Mouse (Mus musculus) heart, adult 2 months (tissue): ENCODE results near the gene Polr1c. TPM values are rescaled to one million over a fixed set of nuclear protein-coding genes. Genes with fewer than 3 reads are reported as not detected.

Experiments used
- DNase-seq, 2 experiments: peaks; one replicate each; pipeline ENCODE4 v3.0.0; 2021
- H3K27ac ChIP-seq: fragments of 200-600 bp; 2 replicates; pipeline ENCODE4 v1.8.1; 2022
- H3K27me3 ChIP-seq: fragments of 200-500 bp; 2 replicates; pipeline ENCODE4 v1.6.1; 2012; ENCODE audit warnings: mild to moderate bottlenecking, low read length, inconsistent platforms, mixed read lengths; ENCODE audit not compliant: control insufficient read depth, insufficient read depth
- H3K36me3 ChIP-seq: fragments of 200-500 bp; 2 replicates; pipeline ENCODE4 v1.6.1; 2012; ENCODE audit warnings: low read length, inconsistent platforms; ENCODE audit not compliant: control insufficient read depth, insufficient read depth
- H3K4me1 ChIP-seq: fragments of 200-500 bp; 2 replicates; pipeline ENCODE4 v1.6.1; 2011; ENCODE audit warnings: low read length; ENCODE audit not compliant: control insufficient read depth, insufficient read depth
- H3K4me3 ChIP-seq: fragments of 200-600 bp; 2 replicates; pipeline ENCODE4 v1.8.1; 2022
- H3K79me2 ChIP-seq: fragments of 200-500 bp; replicated peaks from 2 replicates; pipeline ENCODE4 v1.6.1; 2012; ENCODE audit warnings: mild to moderate bottlenecking, inconsistent platforms, low read length, moderate library complexity, mixed read lengths; ENCODE audit not compliant: control insufficient read depth, insufficient read depth
- H3K9ac ChIP-seq: fragments of 200-500 bp; 2 replicates; pipeline ENCODE4 v1.6.1; 2012; ENCODE audit warnings: low read depth, mild to moderate bottlenecking, control low read depth, inconsistent platforms, low read length, mixed read lengths
- CTCF ChIP-seq: fragments of 200-600 bp; IDR thresholded peaks from 2 replicates; pipeline ENCODE4 v1.8.1; 2022; ENCODE audit warnings: antibody characterized with exemption, mild to moderate bottlenecking, moderate library complexity
- EP300 ChIP-seq: fragments of 200-500 bp; IDR thresholded peaks from 2 replicates; pipeline ENCODE4 v1.6.1; 2011; ENCODE audit warnings: low read depth, low read length, control low read depth; ENCODE audit not compliant: insufficient read depth
- POLR2A ChIP-seq: fragments of 200-500 bp; IDR thresholded peaks from 2 replicates; pipeline ENCODE4 v1.6.1; 2011; ENCODE audit warnings: mild to moderate bottlenecking, low read depth, low read length, control low read depth; ENCODE audit not compliant: insufficient read depth
- WGBS: fragments of 180-500 bp; shearing (Covaris S2); methylation state at CpG from one replicate; pipeline ENCODE4 v1.1.7; 2018; 5-methylcytosine and 5-hydroxymethylcytosine counted together
- intact Hi-C: fragments of 180-260 bp; cut with DNase I; formaldehyde crosslinking; loops from one replicate; pipeline ENCODE4 v1.15.1; 2025
- microRNA-seq, 2 experiments: library from miRNA; unstranded; fragments of <30 nt; microRNA quantifications; one replicate each; pipeline ENCODE4 v1.2.0; 2021
- polyA plus RNA-seq: library from polyadenylated mRNA; depleted of rRNA; stranded (reverse); fragments of >200 nt; gene quantifications from 2 replicates; pipeline ENCODE4 v1.2.3, GENCODE M21; 2012; rRNA removed
- total RNA-seq, 2 experiments: library from RNA; stranded (reverse); gene quantifications; 2 replicates each; pipeline ENCODE4 v1.2.3; 2021

The Polr1c gene
- total and polyA plus RNA-seq, 3 experiments, result 19.1 to 24.7 (median 20.2) TPM

GRCm38 (mm10) chr17:46201151-46201550 is 46.7 kb downstream of the Polr1c start:
- no peak for DNase-seq
- H3K9ac ChIP-seq, result no peak overlapping the region
- intact Hi-C loops, result loop anchor here (5.0 kb wide), 1 partner anchor 34 kb away; no protein-coding TSS in a partner anchor
- H3K36me3 ChIP-seq, result peaks cover 7% of the 10 kb centered on the region
- TF ChIP-seq EP300 (no peak), POLR2A (no peak), CTCF (no peak)
- 30% methylated on average over 6 of the region's 6 CpGs for WGBS
- no peaks in the 10 kb centered on the region for H3K27me3 ChIP-seq
- H3K4me3 ChIP-seq, result no peak overlapping the region
- peaks cover 2% of the 10 kb centered on the region for H3K4me1 ChIP-seq
- no peaks in the 10 kb centered on the region for H3K79me2 ChIP-seq
- no peak overlapping the region for H3K27ac ChIP-seq

Small RNA genes within 50 kb of the gene (microRNA-seq; reads per million reads assigned to microRNA genes)
- gene Mir693, result 0.39 to 1.7 reads per million in 2 experiments

Other genes with a start within 250 kb of the Polr1c start
- gene Vegfa, start 215.7 kb downstream of the Polr1c start, total RNA-seq, result 100 to 1,000 TPM; 207 to 328 TPM
- 384 and 618 TPM in 2 replicates for gene Vegfa, start 215.7 kb downstream of the Polr1c start, polyA plus RNA-seq
- gene Mrps18a, start 137.1 kb downstream of the Polr1c start, total RNA-seq, result 100 to 1,000 TPM; 128 to 140 TPM
- gene Mrps18a, start 137.1 kb downstream of the Polr1c start, polyA plus RNA-seq, result 99.4 and 99.6 TPM in 2 replicates
- 1 to 10 TPM; 1.0 to 1.4 TPM for gene Rsph9, start 103.8 kb downstream of the Polr1c start, total RNA-seq
- gene Rsph9, start 103.8 kb downstream of the Polr1c start, polyA plus RNA-seq, result 1.7 and 2.4 TPM in 2 replicates
- gene Mad2l1bp, start 94.5 kb downstream of the Polr1c start, total RNA-seq, result 10 to 100 TPM; 17.1 to 24.1 TPM
- gene Mad2l1bp, start 94.5 kb downstream of the Polr1c start, polyA plus RNA-seq, result 21.0 and 27.1 TPM in 2 replicates
- gene Gtpbp2, start 87.0 kb downstream of the Polr1c start, total RNA-seq, result 10 to 100 TPM; 55.2 to 57.3 TPM
- 94.4 and 132 TPM in 2 replicates for gene Gtpbp2, start 87.0 kb downstream of the Polr1c start, polyA plus RNA-seq
- 1 to 10 TPM; 8.2 to 8.3 TPM for gene Polh, start 45.4 kb downstream of the Polr1c start, total RNA-seq
- 3.5 and 4.6 TPM in 2 replicates for gene Polh, start 45.4 kb downstream of the Polr1c start, polyA plus RNA-seq
- 10 to 100 TPM; 21.5 to 22.0 TPM for gene Xpo5, start 45.3 kb downstream of the Polr1c start, total RNA-seq
- gene Xpo5, start 45.3 kb downstream of the Polr1c start, polyA plus RNA-seq, result 14.2 and 21.5 TPM in 2 replicates
- gene Yipf3, start within 50 bp of the Polr1c start, total RNA-seq, result 10 to 100 TPM; 72.4 to 82.8 TPM
- 136 and 142 TPM in 2 replicates for gene Yipf3, start within 50 bp of the Polr1c start, polyA plus RNA-seq
- under 1 TPM; 0.21 to 0.34 TPM for gene Lrrc73, start 5.5 kb upstream of the Polr1c start, total RNA-seq
- 0.59 and 0.70 TPM in 2 replicates for gene Lrrc73, start 5.5 kb upstream of the Polr1c start, polyA plus RNA-seq
- 10 to 100 TPM; 28.3 to 34.7 TPM for gene Tjap1, start 35.0 kb upstream of the Polr1c start, total RNA-seq
- 35.8 and 39.1 TPM in 2 replicates for gene Tjap1, start 35.0 kb upstream of the Polr1c start, polyA plus RNA-seq
- gene Dlk2, start 49.4 kb upstream of the Polr1c start, total RNA-seq, result under 1 TPM; 0.23 to 0.39 TPM
- gene Dlk2, start 49.4 kb upstream of the Polr1c start, polyA plus RNA-seq, result 0.35 and 0.74 TPM in 2 replicates
- gene Abcc10, start 80.3 kb upstream of the Polr1c start, total RNA-seq, result 1 to 10 TPM; 3.9 to 4.0 TPM
- 9.1 and 13.4 TPM in 2 replicates for gene Abcc10, start 80.3 kb upstream of the Polr1c start, polyA plus RNA-seq
- gene Zfp318, start 135.7 kb upstream of the Polr1c start, total RNA-seq, result 10 to 100 TPM; 14.9 to 15.6 TPM
- gene Zfp318, start 135.7 kb upstream of the Polr1c start, polyA plus RNA-seq, result 7.1 and 11.8 TPM in 2 replicates
- under 1 TPM; 0.76 to 0.82 TPM for gene Crip3, start 180.9 kb upstream of the Polr1c start, total RNA-seq
- 3.5 and 3.8 TPM in 2 replicates for gene Crip3, start 180.9 kb upstream of the Polr1c start, polyA plus RNA-seq
- gene Slc22a7, start 190.4 kb upstream of the Polr1c start, total RNA-seq, result not detected
- gene Slc22a7, start 190.4 kb upstream of the Polr1c start, polyA plus RNA-seq, result 0.38 TPM in 1 of 2 replicates, not detected in the other
- under 1 TPM; 0.16 to 0.23 TPM for gene Ttbk1, start 239.6 kb upstream of the Polr1c start, total RNA-seq
- gene Ttbk1, start 239.6 kb upstream of the Polr1c start, polyA plus RNA-seq, result 0.21 and 0.23 TPM in 2 replicates
- 1 to 10 TPM; 1.8 to 1.9 TPM for gene Dnph1, start 248.7 kb upstream of the Polr1c start, total RNA-seq
- 0.80 and 0.97 TPM in 2 replicates for gene Dnph1, start 248.7 kb upstream of the Polr1c start, polyA plus RNA-seq